Mouse (Mus musculus): ENCODE measurements at regions not wholly inside any gene's neighbourhood (a gene's known extent, or its start where the extent isn't known, plus 50 kb on each side); places are given as distances from the start of the nearest gene placed in this dataset.

DNA sequence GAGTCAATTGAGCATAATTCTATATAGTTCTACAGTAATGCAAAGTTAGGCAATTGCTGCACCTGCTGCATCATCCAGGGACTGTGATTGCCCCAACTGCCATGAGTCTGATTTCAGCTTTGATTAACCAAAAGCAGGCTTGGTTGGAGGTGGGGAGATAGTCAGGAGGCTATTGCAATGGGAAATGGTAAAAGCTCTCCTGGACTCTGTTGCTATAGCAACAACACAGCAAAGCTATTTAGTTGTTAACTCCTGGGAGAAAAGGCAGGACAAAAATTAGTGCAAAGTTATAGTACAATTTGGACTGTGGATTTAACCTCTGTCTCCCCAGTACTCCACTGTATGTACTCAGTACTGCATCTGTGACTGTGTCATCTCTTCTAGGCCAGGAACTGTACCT, 51.7 kb upstream of the Rasgrf1 start:
- Histone ChIP-seq H3K27ac (ENCODE audit: low read depth, low read length) (no peak overlapping the region), H3K4me1 (ENCODE audit: control insufficient read depth, insufficient read depth, low read length) (peaks cover 3% of the 10 kb centered on the region; the same call in 1 of the 2 replicates)

DNA sequence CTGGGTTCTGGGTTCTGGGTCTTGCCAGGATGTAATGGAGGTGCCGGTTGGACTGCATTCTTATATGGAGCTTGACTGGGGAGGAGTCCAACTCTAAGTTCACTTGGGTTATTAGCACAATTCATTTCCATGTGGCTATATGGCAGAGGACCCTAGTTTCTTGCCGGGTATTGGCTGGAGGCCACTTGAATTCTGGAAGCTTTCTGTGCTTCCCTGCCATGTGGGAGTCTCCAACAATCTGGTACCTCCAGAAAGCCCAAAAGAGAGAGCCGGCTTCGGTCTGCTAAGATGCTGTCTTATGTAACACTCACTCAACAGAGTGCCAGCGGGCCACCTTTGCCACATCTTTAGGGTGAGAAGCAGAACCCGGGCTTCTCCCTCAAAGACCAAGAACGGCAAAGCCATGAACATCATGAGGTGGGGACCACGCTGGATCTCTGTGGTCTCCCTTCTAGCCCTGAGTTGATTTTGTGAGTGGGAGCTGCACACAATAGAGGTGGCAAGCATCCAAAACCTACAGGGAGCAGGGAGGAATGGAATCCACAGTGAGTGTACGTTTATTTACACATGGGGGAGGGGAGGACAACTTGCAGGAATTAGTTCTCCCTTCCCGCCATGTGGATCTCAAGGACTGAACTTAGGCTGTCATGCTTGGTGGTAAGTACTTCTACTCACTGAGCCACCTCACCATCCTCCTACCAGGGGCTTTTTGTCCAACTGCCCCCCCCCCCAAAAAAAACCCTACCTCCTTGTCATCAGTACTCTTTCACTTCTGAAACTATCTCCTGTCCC, 59.0 kb upstream of the Rasgrf1 start:
- Histone ChIP-seq H3K27ac (ENCODE audit: low read depth, low read length) (no peak overlapping the region), H3K9me3 (replicated peaks; ENCODE audit: control insufficient read depth, low read length) (no peaks in the 10 kb centered on the region), H3K4me2 (ENCODE audit: low read length) (no peak overlapping the region), H3K4me1 (ENCODE audit: control insufficient read depth, insufficient read depth, low read length) (0 out of 2 replicates have a peak, but pooled peaks cover 3% of the 10 kb centered on the region), H3K27me3 (replicated peaks; ENCODE audit: control insufficient read depth, insufficient read depth, low read length) (no peaks in the 10 kb centered on the region), H3K9ac (ENCODE audit: low read length) (no peak overlapping the region), H3K4me3 (ENCODE audit: low read depth, low read length) (no peak overlapping the region), H3K36me3 (ENCODE audit: control insufficient read depth, insufficient read depth, low read length) (no peaks in the 10 kb centered on the region)
- 76% methylated on average over 10 of the region's 10 CpGs for WGBS
- DNase-seq (ENCODE audit: low spot score) (peak; percentile 69), ATAC-seq (peak; percentile 52; the same call in 1 of the 2 replicates)

More for the DNA sequence above, 51.7 kb upstream of the Rasgrf1 start:
- no peak; the same call in 1 of the 2 replicates for ATAC-seq
- H3K9ac ChIP-seq (ENCODE audit: low read length) = no peak overlapping the region
- no peaks in the 10 kb centered on the region for H3K36me3 ChIP-seq (ENCODE audit: control insufficient read depth, insufficient read depth, low read length)
- no peaks in the 10 kb centered on the region for H3K27me3 ChIP-seq (replicated peaks; ENCODE audit: control insufficient read depth, insufficient read depth, low read length)
- H3K9me3 ChIP-seq (replicated peaks; ENCODE audit: control insufficient read depth, low read length) = no peaks in the 10 kb centered on the region
- DNase-seq (ENCODE audit: low spot score) = no peak
- H3K4me2 ChIP-seq (ENCODE audit: low read length) = no peak overlapping the region
- no peak overlapping the region for H3K4me3 ChIP-seq (ENCODE audit: low read depth, low read length)

DNA sequence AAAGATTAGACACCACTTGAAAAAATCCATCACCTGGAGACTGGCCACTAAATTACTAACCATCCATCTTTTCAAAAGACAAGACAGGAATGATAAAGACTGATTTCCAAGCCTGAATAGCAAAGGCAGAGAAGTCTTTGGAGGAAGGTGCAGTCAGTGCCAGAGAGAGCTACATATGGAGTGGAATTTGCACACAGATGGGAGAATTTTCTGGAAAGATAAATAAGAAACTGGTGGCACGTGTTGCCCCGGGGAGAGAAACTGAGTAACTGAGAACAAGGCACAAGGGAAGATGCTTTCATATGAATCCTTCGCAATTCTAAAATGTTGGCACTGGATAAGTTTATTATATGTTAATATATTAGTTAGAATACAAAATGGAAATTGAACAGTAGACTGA, 59.8 kb upstream of the Rasgrf1 start:
- 80% methylated on average over 3 of the region's 3 CpGs for WGBS
- Histone ChIP-seq H3K9me3 (replicated peaks; ENCODE audit: control insufficient read depth, low read length) (no peaks in the 10 kb centered on the region), H3K36me3 (ENCODE audit: control insufficient read depth, insufficient read depth, low read length) (no peaks in the 10 kb centered on the region), H3K4me1 (ENCODE audit: control insufficient read depth, insufficient read depth, low read length) (0 out of 2 replicates have a peak, but pooled peaks cover 3% of the 10 kb centered on the region), H3K9ac (ENCODE audit: low read length) (no peak overlapping the region), H3K4me2 (ENCODE audit: low read length) (no peak overlapping the region), H3K4me3 (ENCODE audit: low read depth, low read length) (no peak overlapping the region), H3K27ac (ENCODE audit: low read depth, low read length) (no peak overlapping the region), H3K27me3 (replicated peaks; ENCODE audit: control insufficient read depth, insufficient read depth, low read length) (no peaks in the 10 kb centered on the region)
- DNase-seq (ENCODE audit: low spot score) = peak; percentile 72
- peak; percentile 67; the same call in 1 of the 2 replicates for ATAC-seq

DNA sequence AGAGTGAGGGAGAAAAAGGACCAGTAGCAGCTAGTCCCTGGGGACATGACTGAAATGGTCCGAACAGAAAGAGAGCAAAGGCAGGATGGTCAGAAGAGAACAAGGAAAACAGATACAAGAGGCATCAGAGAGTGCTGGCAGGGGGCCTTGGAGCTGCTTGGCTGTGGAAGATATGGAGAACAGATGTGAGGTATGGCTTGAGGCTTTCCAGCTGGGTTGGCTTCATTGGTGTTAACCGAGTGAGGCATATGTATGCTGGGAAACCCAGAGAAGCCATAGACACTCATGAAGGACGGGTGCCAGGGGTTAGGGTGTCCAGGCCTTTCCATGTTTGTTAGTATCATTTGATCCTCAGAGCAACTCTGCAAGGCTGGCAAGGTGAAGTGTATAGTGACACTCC, 61.1 kb upstream of the Rasgrf1 start:
- H3K9ac ChIP-seq (ENCODE audit: low read length) = no peak overlapping the region
- no peak overlapping the region for H3K27ac ChIP-seq (ENCODE audit: low read depth, low read length)
- H3K9me3 ChIP-seq (replicated peaks; ENCODE audit: control insufficient read depth, low read length) = no peaks in the 10 kb centered on the region
- ATAC-seq (no peak), DNase-seq (ENCODE audit: low spot score) (no peak)
- H3K4me1 ChIP-seq (ENCODE audit: control insufficient read depth, insufficient read depth, low read length) = 0 out of 2 replicates have a peak, but pooled peaks cover 3% of the 10 kb centered on the region
- no peaks in the 10 kb centered on the region for H3K36me3 ChIP-seq (ENCODE audit: control insufficient read depth, insufficient read depth, low read length)
- 74% methylated on average over 3 of the region's 3 CpGs for WGBS
- H3K4me3 ChIP-seq (ENCODE audit: low read depth, low read length) = no peak overlapping the region
- no peak overlapping the region for H3K4me2 ChIP-seq (ENCODE audit: low read length)
- no peaks in the 10 kb centered on the region for H3K27me3 ChIP-seq (replicated peaks; ENCODE audit: control insufficient read depth, insufficient read depth, low read length)

DNA sequence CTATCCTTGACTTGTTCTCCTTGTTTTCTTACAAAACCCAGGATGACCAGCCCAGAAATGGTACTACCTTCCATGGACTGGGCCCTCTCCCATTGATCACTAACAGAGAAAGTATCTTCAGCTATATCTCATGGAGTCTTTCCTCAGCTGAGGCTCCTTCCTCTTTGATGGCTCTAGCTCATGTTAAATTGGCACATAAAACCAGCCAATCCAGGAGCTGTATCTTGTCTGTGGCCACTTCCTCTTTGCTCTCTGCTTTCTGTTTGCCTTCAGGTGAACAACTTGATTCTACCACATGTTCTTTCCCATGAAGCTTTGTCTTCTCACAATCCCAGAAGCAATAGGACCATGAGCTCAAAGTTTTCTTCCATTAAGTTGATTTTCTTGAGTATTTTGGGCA, 62.7 kb upstream of the Rasgrf1 start:
- Histone ChIP-seq H3K27ac (ENCODE audit: low read depth, low read length) (no peak overlapping the region), H3K9ac (ENCODE audit: low read length) (no peak overlapping the region), H3K27me3 (replicated peaks; ENCODE audit: control insufficient read depth, insufficient read depth, low read length) (no peaks in the 10 kb centered on the region), H3K4me1 (ENCODE audit: control insufficient read depth, insufficient read depth, low read length) (peaks cover 11% of the 10 kb centered on the region; the same call in 1 of the 2 replicates), H3K4me2 (ENCODE audit: low read length) (no peak overlapping the region), H3K36me3 (ENCODE audit: control insufficient read depth, insufficient read depth, low read length) (no peaks in the 10 kb centered on the region), H3K9me3 (replicated peaks; ENCODE audit: control insufficient read depth, low read length) (no peaks in the 10 kb centered on the region), H3K4me3 (ENCODE audit: low read depth, low read length) (no peak overlapping the region)
- no peak for ATAC-seq
- no peak for DNase-seq (ENCODE audit: low spot score)

DNA sequence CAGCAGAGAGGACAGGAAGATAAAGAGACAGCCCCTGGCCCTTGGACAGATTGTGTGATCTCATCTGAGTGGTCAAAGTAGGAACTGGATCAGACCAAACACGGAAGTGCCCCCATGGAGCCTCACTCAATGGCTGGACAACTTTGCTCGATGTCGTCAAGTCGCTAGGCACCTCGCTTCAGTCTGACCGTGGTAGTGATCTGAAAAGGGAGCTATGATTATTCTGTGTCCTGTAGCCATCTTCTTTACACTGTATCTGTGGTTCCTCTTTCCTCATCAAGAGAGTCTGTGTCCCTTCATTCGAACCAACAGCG, 67.0 kb upstream of the Rasgrf1 start:
- Histone ChIP-seq H3K4me2 (ENCODE audit: low read length) (no peak overlapping the region), H3K4me1 (ENCODE audit: control insufficient read depth, insufficient read depth, low read length) (peaks cover 8% of the 10 kb centered on the region; the same call in 1 of the 2 replicates), H3K4me3 (ENCODE audit: low read depth, low read length) (no peak overlapping the region), H3K9me3 (replicated peaks; ENCODE audit: control insufficient read depth, low read length) (no peaks in the 10 kb centered on the region), H3K9ac (ENCODE audit: low read length) (no peak overlapping the region), H3K27ac (ENCODE audit: low read depth, low read length) (no peak overlapping the region), H3K36me3 (ENCODE audit: control insufficient read depth, insufficient read depth, low read length) (no peaks in the 10 kb centered on the region), H3K27me3 (replicated peaks; ENCODE audit: control insufficient read depth, insufficient read depth, low read length) (no peaks in the 10 kb centered on the region)
- ATAC-seq (no peak; the same call in 1 of the 2 replicates), DNase-seq (ENCODE audit: low spot score) (no peak)
- WGBS = 82% methylated on average over 8 of the region's 8 CpGs

DNA sequence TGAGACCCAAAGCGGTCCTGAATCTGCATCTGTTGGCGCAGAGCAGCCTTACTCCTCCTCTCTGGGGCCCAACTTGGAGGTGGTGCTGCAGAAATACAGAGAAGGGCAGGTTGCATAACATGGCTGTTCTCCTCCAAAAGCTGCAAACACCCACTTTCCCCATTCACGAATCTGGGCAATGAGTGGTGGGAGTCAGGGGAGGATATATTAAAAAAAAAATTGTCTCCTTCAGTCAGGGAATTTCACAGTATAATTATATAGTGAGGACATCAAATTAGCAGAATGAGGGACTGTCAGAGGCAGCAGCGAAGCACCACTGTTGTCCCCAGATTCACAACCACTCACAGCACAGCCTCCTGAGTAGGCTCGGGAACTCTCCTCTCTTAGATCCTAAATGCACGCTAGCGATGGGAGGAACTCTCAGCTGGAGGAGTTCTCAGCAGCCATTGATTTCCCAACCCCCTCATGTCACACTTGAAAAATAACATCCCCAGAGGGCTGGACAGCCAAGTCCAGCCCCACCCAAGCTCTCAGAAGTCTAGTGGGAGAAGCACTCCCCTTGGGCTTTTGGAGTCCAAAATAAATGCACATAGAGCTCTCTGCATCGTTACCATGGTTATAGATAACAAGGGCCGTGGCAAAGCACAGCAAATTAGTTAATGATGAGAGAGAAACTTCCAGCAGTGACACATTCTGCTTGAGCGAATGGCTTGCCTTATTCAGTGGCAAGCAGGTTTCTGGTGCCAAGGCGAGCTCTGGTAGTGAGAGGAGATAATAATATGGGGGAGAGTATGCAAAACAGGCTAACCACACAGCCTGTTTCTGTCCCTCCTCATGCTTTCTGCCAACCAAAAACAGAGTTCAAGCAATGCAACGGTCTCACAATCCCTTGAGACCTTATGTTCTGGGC, 67.6 kb upstream of the Rasgrf1 start:
- peak overlapping the region; percentile 21; the same call in 1 of the 2 replicates for H3K4me2 ChIP-seq (ENCODE audit: low read length)
- peak; percentile 78 for ATAC-seq
- 35% methylated on average over 12 of the region's 12 CpGs for WGBS
- peak overlapping the region; percentile 50; the same call in 1 of the 2 replicates for H3K27ac ChIP-seq (ENCODE audit: low read depth, low read length)
- DNase-seq (ENCODE audit: low spot score) = peak; percentile 78
- no peaks in the 10 kb centered on the region for H3K9me3 ChIP-seq (replicated peaks; ENCODE audit: control insufficient read depth, low read length)
- H3K27me3 ChIP-seq (replicated peaks; ENCODE audit: control insufficient read depth, insufficient read depth, low read length) = no peaks in the 10 kb centered on the region
- no peaks in the 10 kb centered on the region for H3K36me3 ChIP-seq (ENCODE audit: control insufficient read depth, insufficient read depth, low read length)
- no peak overlapping the region for H3K4me3 ChIP-seq (ENCODE audit: low read depth, low read length)
- peaks cover 8% of the 10 kb centered on the region; the same call in 1 of the 2 replicates for H3K4me1 ChIP-seq (ENCODE audit: control insufficient read depth, insufficient read depth, low read length)
- no peak overlapping the region for H3K9ac ChIP-seq (ENCODE audit: low read length)

DNA sequence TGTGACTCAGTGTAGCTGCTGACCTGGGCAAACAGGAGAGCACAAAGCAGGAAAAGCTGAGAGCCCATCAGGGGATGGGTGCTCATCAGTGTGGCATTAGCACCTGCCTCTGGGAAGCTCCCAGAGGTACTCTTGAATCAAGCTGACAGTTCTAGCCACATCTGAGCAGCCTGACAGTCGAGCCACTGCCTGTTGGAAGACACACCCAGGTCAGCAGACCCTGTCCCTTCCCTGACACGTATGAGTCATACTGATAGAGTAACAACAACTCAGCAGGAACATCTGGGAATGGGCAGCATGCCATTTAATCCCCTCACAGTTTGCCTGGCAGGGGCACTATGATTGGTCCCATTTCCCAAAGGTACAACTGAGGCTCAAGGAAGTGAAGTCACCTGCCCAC, 68.3 kb upstream of the Rasgrf1 start:
- Histone ChIP-seq H3K27me3 (replicated peaks; ENCODE audit: control insufficient read depth, insufficient read depth, low read length) (no peaks in the 10 kb centered on the region), H3K27ac (ENCODE audit: low read depth, low read length) (no peak overlapping the region), H3K4me2 (ENCODE audit: low read length) (no peak overlapping the region), H3K4me3 (ENCODE audit: low read depth, low read length) (no peak overlapping the region), H3K9ac (ENCODE audit: low read length) (no peak overlapping the region), H3K4me1 (ENCODE audit: control insufficient read depth, insufficient read depth, low read length) (peaks cover 8% of the 10 kb centered on the region; the same call in 1 of the 2 replicates), H3K9me3 (replicated peaks; ENCODE audit: control insufficient read depth, low read length) (no peaks in the 10 kb centered on the region), H3K36me3 (ENCODE audit: control insufficient read depth, insufficient read depth, low read length) (no peaks in the 10 kb centered on the region)
- no peak for ATAC-seq
- 33% methylated on average over 2 of the region's 2 CpGs for WGBS
- DNase-seq (ENCODE audit: low spot score) = no peak
